Mouse (Mus musculus): ENCODE measurements around the gene Lpo.
A peak's percentile ranks its signal among the peaks of the same experiment; 100 is the strongest.

Gene Lpo

DNA sequence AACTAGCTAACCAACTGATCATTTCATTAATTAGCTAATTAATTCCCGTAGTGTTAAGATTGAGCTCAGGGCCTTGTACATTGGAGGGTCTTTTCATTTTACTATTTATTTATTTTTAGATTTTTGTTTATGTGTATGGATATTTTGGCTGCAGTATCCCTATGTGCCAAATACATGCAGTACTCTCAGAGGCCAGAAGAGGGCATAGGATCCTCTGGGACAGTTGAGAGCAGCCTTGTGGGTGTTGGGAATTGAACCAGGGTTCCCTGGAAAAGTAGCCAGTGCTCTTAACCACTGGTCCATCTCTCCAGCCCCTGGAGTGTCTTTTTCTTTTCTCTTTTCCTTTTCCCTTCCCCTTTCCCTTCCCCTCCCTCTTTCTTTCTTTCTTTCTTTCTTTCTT lies 22.6 kb downstream of the Lpo start:
- DNase-seq (ENCODE audit: low spot score in 2 of 2) = peak in 1 of 2 experiments; percentile 16

- no peak for DNase-seq (ENCODE audit: low spot score in 2 of 2)
These were observed 25.5 kb downstream of the Lpo start for GRCm38 (mm10) chr11:87802621-87803020.

DNA sequence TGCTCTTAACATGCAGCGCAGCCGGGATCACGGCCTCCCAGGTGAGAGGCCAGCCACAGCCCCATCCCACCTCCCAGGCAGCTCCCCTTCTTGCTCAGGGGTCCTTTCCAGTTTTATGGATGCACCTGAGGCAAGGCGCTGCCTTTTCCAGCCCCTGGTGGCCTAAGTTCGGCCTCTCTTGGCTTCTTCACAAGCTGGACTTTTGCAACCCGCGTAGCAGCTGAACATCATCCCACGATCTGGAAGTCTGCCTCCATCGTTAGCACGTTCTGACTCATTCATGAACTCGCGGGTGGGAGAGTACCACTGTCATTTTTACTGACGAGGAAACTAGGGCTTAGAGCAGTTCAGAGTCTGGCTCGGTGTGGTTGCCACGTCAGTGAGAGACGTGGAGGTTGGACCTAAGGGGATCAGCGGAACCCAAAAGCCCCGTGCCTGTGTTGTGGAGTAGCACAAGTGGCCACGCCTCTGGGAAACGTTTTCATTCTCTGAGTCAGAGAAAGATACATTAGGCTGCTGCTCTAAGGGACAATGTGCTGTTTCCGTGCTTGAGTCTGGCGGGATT lies 26.3 kb downstream of the Lpo start:
- no peak for DNase-seq (ENCODE audit: low spot score in 2 of 2)

- no peak for DNase-seq (ENCODE audit: low spot score in 2 of 2)
These were observed 34.6 kb downstream of the Lpo start, which contains the start of gene Mpo for GRCm38 (mm10) chr11:87793460-87793859. Mpo (plus strand) TSS chr11:87793581.

DNA sequence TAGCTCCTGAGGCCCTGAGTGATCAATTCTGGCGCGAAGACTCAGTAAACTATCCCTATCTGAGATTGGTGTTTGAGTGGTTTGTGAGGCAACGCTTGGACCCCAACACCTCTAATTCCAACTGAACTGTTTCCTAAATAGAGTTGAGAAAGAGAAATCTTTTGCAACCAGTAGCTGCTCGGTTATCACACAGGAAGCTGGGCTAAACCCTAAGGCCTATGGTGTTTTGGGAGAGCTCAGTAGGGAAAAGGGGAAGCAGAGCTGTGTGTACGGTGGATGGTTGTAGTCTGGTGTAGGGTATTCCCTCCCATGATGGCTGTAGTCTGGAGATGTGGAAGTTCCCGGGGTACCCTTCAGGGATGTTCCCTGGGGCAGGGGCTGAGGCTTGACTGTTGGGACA lies 38.0 kb downstream of the Lpo start:
- no peak for DNase-seq (ENCODE audit: low spot score in 2 of 2)

DNA sequence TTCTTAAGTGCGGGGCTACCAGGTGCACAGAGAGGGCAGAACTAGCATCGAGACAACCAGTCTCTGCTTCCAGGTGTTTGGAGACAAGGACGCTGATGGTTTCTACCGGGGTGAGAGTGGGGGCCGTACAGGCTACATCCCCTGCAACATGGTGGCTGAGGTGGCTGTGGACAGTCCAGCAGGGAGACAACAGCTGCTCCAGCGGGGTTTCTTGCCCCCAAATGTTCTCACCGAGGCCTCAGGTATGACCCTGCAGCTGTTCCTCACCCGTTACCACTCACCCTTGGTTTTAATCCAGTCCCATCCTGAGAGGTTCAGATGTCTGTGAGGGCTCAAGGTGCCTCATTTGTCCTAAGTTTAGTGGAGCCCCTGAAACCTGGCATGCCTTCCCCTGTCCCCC lies 48.0 kb downstream of the Lpo start:
- no peak for DNase-seq (ENCODE audit: low spot score in 2 of 2)

DNA sequence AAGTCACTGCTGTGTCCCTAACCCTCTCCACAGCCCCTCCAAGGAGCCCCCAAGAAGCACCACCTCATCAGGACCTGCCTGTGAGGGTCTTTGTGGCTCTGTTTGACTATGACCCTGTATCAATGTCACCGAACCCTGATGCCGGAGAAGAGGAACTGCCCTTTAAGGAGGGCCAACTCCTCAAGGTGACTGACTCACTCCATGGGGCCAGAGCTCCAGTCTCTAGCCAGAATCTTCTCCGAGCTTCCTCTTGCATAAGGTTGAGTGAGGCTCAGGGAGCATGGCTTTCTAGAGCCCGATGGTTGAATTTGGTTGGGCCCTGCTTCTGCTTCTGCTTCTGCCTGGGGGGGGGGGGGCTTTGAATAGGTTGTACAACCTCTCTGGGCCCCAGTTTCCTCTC lies 48.7 kb downstream of the Lpo start:
- no peak for DNase-seq (ENCODE audit: low spot score in 2 of 2)

GRCm38 (mm10) chr11:87778915-87779314 lies 49.2 kb downstream of the Lpo start:
- no peak for DNase-seq (ENCODE audit: low spot score in 2 of 2)

- no peak for DNase-seq (ENCODE audit: low spot score in 2 of 2)
These were observed 49.9 kb downstream of the Lpo start for GRCm38 (mm10) chr11:87778100-87778765.

DNA sequence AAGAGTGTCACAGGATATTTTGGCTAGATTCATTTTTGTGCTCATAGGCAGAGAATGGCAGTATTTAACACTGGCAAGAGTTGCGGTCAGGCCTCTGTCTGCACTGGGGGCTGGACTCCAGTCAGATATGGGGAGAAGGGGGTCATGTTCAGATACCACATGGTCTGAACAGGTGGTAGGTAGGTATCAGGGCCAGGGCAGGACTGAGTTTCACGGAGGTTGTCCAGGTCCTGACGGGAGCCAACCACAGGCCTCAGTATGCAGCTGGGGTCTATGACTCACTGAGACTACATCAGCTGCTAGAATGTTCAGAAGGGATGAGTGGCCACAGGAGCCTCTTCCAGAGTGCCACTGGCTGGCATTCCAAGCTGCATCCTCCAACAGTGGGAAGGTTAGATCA lies 55.7 kb downstream of the Lpo start:
- no peak for DNase-seq (ENCODE audit: low spot score in 2 of 2)

GRCm38 (mm10) chr11:87770989-87771388 lies 57.1 kb downstream of the Lpo start:
- peak; percentile 74 to 86 for DNase-seq (ENCODE audit: low spot score in 2 of 2)

DNA sequence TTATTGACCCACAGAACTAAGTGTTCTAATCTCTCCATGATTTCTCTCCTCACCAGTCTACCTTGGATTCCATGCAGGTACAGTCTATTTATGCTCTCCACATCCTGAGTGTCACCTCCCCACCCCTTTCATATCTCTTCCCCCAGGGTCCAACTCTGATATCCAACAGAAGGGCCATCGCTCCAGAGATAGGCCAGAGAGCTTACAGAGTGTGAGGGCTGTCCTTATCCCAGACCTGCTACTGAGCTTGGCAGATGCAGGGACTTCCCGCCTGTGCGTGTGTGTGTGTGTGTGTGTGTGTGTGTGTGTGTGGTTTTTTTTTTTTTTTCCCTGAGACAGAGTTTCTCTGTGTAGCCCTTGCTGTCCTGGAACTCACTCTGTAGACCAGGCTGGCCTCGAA lies 59.3 kb downstream of the Lpo start:
- DNase-seq (ENCODE audit: low spot score in 2 of 2) = no peak

DNA sequence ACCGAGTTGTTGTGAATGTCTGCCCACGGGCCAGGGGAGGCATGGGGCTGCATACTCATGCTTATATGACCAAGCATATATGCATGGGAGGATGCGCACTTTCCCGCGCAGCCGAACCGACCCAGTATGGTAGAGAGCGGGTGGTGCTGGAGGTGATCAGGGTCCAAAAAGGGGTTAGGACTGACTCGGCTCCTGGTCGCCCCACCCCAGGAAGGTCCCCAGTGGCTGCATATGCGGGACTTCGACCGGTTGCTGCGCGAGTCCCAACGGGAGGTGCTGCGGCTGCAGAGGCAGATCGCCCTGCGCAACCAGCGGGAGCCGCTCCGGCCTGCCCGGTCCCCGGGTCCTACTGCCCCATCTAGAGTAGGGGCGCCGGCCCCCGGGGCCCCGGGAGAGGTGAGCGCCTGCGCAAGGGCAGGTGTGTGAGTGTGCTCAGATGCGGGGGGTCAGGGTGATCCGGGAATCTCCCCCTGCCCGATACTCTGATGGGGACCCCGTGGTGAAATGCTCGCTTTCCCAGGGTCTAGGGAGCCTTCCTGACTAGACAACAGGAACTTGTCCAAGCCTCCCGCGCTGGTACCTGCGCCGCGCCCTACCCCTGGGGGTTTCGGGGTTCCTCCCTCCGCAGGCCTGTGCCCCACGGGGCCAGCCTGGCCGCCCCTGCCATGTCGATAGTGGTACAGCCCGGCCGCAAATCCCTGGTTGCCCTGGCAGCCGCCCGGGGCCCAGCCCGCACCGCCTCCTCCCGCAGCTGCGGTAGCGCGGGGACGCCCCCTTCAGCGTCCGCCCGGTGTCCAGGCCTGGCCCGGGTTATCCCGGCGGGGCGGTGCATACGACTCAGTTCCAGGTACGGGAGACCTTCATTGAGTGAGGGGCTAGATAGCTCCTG lies 63.9 kb downstream of the Lpo start:
- DNase-seq (ENCODE audit: low spot score in 2 of 2) = no peak

DNA sequence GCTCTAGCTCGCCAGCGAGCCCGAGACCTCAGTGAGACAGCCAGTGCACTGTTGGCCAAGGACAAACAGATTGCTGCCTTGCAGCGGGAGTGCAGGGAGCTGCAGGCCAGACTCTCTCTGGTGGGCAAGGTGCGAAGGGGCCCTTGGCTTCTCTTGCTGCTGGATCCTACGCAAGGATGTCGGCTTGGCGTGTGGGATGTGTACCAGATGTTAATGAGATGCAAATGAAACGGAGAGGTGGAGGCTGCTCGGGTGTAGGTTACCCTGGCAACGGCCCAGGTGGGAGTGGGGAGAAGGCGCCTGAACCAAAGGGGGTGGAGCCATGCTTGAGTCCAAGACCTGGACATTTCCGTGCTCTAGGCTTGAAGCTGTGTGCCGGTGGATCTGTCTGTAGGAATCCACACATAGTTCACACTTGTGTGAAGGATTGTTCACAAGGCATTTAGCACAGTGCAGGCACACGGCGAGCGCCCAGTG lies 64.5 kb downstream of the Lpo start:
- DNase-seq (ENCODE audit: low spot score in 2 of 2) = no peak

DNA sequence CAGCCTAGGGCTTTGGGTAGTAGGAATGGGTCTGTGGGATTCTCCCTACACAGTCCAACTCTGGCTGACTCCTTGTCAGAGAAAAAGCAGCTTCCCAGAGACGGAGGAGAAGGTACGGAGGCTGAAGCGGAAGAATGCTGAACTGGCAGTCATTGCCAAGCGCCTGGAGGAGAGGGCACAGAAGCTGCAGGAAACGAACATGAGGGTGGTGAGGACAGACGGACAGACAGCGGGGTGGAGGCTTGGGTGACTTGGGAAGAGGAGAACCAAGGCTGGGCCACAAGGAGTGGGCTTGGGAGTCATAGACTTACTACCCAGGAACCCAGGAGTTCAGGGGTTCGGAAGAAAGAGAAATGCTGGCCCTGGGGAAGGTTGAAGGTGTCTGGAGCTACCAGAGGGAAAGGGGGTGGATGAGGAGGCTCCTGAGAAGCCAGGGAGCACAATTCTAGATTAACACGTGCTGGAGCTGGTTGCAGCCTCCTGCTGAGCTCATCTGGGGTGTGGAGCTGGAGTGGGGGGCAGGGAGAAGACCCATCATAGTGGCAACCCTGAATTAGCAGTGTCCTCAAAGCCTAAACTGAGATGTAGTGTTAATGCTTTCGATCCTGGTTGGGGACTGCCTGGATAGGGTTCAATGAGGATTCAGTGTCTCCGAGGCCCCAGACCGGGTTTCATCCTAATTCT lies 65.2 kb downstream of the Lpo start:
- DNase-seq (ENCODE audit: low spot score in 2 of 2) = no peak

GRCm38 (mm10) chr11:87761806-87762701 lies 66.0 kb downstream of the Lpo start:
- DNase-seq (ENCODE audit: low spot score in 2 of 2) = no peak

GRCm38 (mm10) chr11:87761181-87761721 lies 66.8 kb downstream of the Lpo start:
- no peak for DNase-seq (ENCODE audit: low spot score in 2 of 2)

- no peak for DNase-seq (ENCODE audit: low spot score in 2 of 2)
These were observed 67.6 kb downstream of the Lpo start, which contains the start of gene Tspoap1 for GRCm38 (mm10) chr11:87760301-87761081. Tspoap1 (plus strand) TSS chr11:87760541.

GRCm38 (mm10) chr11:87759609-87760005 lies 68.5 kb downstream of the Lpo start:
- DNase-seq (ENCODE audit: low spot score in 2 of 2) = peak in 1 of 2 experiments; percentile 73
